Mouse (Mus musculus): ENCODE data around the gene Tbca.

DNA sequence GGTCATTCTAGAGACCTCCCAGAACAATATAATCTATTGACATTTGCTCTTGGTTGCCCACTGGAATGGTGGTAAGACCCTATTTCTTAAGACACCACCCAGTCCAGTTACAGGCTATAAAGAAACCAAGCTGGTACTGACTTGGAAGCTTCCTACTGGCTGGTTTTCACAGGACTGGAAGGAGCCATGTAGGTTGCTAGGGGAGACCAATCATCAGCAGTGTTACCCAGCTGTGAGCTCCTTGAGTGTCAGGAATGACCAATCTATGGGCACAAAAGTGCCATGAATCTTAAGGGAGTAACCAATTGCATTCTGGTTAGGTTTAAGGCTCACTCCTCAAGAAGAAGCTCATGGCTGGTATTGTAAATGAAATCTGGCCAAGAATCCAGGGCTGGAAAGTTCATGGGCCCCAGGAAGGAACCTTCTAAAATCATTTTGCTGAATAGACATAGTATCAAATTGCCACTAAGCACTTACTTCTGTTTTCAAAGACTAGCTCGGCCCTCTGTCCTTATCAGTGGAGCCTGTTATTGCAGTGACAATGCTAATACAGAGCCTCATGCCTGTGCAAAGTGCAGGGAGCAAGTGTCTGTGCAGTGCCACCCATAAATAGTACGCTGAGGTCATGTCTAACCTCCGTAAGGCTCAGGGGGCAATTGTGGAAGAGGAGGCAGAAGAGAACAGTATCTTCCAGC lies 20.1 kb upstream of the Tbca start:
- TF ChIP-seq CTCF (IDR thresholded peaks at IDR 0.05; ENCODE audit: insufficient read depth, low read length) = no peak
- no peak for TF ChIP-seq POLR2A (IDR thresholded peaks at IDR 0.05; ENCODE audit: borderline replicate concordance, extremely low read depth, low read depth, low read length)

Measured in lung, adult 2 months (tissue).